Mouse (Mus musculus): ENCODE measurements around the gene Rrp1.

DNA sequence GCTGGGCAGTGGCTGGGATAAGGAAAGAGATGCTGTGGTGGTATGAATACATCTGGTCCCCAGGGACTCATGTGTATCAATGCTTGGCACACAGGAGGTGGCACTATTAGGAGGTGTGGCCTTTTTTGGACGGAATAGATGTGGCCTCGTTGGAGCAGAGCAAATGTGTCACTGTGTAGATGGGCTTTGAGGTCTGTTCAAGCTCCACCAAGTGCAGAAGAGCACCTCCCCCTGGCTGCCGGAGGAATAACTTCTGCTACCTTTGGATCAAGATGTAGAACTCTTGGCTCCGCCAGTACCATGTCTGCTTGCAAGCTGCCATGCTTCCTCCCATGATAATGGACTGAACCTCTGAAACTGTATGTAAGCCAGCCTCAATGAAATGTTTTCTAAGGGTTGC, 48.9 kb upstream of the Rrp1 start:
- TF ChIP-seq CTCF (IDR thresholded peaks at IDR 0.05) (peak; percentile 29), POLR2A (IDR thresholded peaks at IDR 0.05; ENCODE audit: insufficient read depth, low read depth, low read length) (no peak)

All from heart, adult 2 months (tissue).